Mouse (Mus musculus) olfactory bulb, adult 2 months (tissue): ENCODE measurements around the gene Impg2.

Experiments used
- CTCF ChIP-seq: fragments of 200-500 bp; IDR thresholded peaks from 2 replicates; pipeline ENCODE4 v1.5.1; 2012; ENCODE audit warnings: low read depth, mild to moderate bottlenecking, low read length, moderate library complexity; ENCODE audit not compliant: insufficient read depth
- POLR2A ChIP-seq: fragments of 200-500 bp; IDR thresholded peaks from 2 replicates; pipeline ENCODE4 v1.6.1; 2012; ENCODE audit warnings: mild to moderate bottlenecking, low read depth, low read length, moderate library complexity; ENCODE audit not compliant: insufficient read depth

DNA sequence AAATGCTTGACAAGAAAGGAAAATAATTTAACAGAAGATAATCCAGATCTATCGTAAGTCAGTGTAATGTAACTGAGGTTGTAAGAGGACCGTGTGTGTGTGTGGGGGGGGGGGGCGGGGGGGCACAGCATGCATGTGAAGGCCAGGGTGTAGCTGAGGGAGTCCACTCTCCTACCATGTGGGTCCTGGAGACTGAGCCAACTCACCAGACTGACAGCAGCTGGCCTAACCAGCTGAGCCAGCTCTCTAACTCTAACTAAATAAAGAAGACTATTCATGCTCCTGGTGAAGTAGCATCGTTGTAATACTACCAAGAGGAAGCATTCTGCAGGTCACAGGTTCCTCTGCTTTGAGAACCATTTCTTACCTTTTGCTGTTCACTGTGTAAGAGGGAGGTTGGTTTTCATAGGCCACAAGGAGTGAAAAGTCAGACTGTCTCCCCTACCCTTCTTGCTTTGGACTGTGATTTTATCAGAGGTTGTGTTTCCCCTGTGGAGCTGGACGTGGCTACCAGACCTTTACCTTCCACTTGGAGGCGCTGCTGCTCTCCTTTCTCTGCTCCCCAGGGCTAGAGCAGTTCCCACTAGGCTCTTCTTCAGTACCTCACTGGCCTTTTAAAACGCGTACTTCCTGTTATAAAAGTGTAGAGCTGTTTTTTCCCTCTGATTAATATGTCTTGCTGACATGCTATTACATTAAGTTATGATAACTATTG lies 28.1 kb upstream of the Impg2 start:
- TF ChIP-seq POLR2A, result no peak
- no peak for TF ChIP-seq CTCF
